Mouse (Mus musculus) neural tube, embryonic 15.5 days (tissue): ENCODE results near the gene Faap100. TPM values are rescaled to one million over a fixed set of nuclear protein-coding genes. Genes with fewer than 3 reads are reported as not detected.
"Not testable (repeated sequence)": the region's sequence is repeated elsewhere in the genome, so short reads cannot be mapped to it uniquely, and the experiment has no call there.

ENCODE experiments used
- ATAC-seq: fragments of 200-750 bp; cut with Nextera tagmentation; 2 replicates; pipeline ENCODE4 v1.8.0; 2017; ENCODE audit warnings: mild to moderate bottlenecking, moderate TSS enrichment, moderate library complexity; ENCODE audit not compliant: low FRiP score
- H3K27ac ChIP-seq: fragments of 300-500 bp; sonication (generic); replicated peaks from 2 replicates; pipeline ENCODE4 v1.5.1; 2015; ENCODE audit warnings: mild to moderate bottlenecking, inconsistent platforms
- H3K27me3 ChIP-seq: fragments of 300-500 bp; sonication (generic); replicated peaks from 2 replicates; pipeline ENCODE4 v1.6.1; 2015; ENCODE audit warnings: inconsistent platforms
- H3K36me3 ChIP-seq: fragments of 300-500 bp; sonication (generic); 2 replicates; pipeline ENCODE4 v1.6.1; 2015; ENCODE audit warnings: inconsistent platforms
- H3K4me1 ChIP-seq: fragments of 300-500 bp; sonication (generic); 2 replicates; pipeline ENCODE4 v1.6.1; 2015; ENCODE audit warnings: inconsistent platforms
- H3K4me2 ChIP-seq: fragments of 300-500 bp; sonication (generic); 2 replicates; pipeline ENCODE4 v1.6.1; 2015; ENCODE audit warnings: inconsistent platforms, mild to moderate bottlenecking, moderate library complexity
- H3K4me3 ChIP-seq: fragments of 300-500 bp; sonication (generic); replicated peaks from 2 replicates; pipeline ENCODE4 v1.5.1; 2015; ENCODE audit warnings: mild to moderate bottlenecking, inconsistent platforms
- H3K9ac ChIP-seq: fragments of 300-500 bp; sonication (generic); replicated peaks from 2 replicates; pipeline ENCODE4 v1.6.1; 2015; ENCODE audit warnings: mild to moderate bottlenecking, inconsistent platforms
- H3K9me3 ChIP-seq: fragments of 300-500 bp; sonication (generic); replicated peaks from 2 replicates; pipeline ENCODE4 v1.6.1; 2016; ENCODE audit warnings: inconsistent platforms
- WGBS: fragments of 180-500 bp; shearing (Covaris S2); methylation state at CpG from one replicate; pipeline ENCODE4 v1.1.7; 2015; ENCODE audit warnings: mixed read lengths; 5-methylcytosine and 5-hydroxymethylcytosine counted together
- polyA plus RNA-seq: library from polyadenylated mRNA; unstranded; fragments of >200 nt; fragmentation: Nextera tagmentation; extraction: Ambion mirVana; gene quantifications from 2 replicates; pipeline ENCODE4 v1.2.1, GENCODE M21; 2015

The Faap100 gene
- polyA plus RNA-seq, 1 experiment from 2014 or later: 81.5 TPM

DNA sequence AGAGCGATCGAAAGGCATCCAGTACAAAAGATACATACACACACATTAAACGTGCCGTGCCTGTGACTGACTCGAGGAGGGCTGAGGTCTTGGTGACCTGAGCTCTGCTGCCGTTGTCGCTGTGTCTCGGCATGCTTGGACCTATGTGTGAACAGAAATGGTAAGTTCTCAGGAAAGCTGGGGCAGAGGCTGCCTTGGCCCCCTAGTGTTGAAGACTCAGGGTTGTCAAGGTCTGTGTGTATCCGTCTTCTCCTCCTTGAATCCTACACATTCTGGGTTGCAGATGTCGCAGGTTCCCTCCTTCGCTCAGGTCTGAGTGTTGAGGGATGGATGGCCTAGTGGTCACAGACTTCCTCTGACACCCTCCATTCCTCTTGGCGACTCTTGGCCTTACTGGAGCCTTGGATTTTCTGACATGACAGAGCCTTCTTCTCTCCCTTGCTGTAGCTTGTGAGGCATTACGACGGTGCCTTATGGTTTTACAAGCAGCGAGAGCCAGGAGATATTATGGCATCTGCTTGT, 22.2 kb downstream of the Faap100 start:
- Histone ChIP-seq H3K4me1 (peaks cover 62% of the 10 kb centered on the region), H3K4me3 (no peak overlapping the region)
- ATAC-seq: no peak

DNA sequence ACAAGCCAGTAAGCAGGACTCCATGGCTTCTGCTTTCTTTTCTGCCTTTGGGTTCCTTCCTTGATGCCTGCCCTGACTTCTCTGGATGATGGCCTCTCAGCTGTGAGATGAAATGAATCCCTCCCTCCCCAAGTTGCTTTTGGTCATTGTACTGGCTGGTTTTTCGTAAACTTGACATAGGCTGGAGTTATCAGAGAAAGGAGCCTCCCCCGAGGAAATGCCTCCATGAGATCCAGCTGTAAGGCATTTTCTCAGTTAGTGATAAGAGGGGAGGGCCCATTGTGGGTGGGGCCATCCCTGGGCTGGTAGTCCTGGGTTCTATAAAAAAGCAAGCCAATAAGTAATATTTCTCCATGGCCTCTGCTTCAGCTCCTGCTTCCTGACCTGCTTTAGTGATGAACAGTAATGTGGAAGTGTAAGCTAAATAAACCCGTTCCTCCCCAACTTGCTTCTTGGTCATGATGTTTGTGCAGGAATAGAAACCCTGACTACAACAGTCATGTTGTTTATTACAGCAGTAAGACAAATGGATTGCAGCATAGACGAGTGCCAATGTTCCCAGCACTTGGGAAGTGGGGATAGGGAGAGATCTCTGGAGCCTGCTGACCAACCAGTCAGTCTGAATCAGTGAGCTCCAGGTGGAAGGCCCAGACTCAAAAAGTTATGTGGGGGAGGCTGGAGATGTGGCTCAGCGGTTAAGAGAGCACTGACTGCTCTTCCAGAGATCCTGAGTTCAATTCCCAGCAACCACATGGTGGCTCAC, 23.1 kb downstream of the Faap100 start:
- H3K4me1 ChIP-seq: peaks cover 70% of the 10 kb centered on the region
- ATAC-seq: no peak
- WGBS: 81% methylated on average over 5 of the region's 5 CpGs

More for the DNA sequence above, 22.2 kb downstream of the Faap100 start:
- WGBS: 87% methylated on average over 15 of the region's 15 CpGs
- H3K36me3 ChIP-seq: no peaks in the 10 kb centered on the region
- H3K4me2 ChIP-seq: no peak overlapping the region
- no peak overlapping the region for H3K27ac ChIP-seq
- no peak overlapping the region for H3K9ac ChIP-seq
- no peaks in the 10 kb centered on the region for H3K9me3 ChIP-seq
- H3K27me3 ChIP-seq: no peaks in the 10 kb centered on the region

DNA sequence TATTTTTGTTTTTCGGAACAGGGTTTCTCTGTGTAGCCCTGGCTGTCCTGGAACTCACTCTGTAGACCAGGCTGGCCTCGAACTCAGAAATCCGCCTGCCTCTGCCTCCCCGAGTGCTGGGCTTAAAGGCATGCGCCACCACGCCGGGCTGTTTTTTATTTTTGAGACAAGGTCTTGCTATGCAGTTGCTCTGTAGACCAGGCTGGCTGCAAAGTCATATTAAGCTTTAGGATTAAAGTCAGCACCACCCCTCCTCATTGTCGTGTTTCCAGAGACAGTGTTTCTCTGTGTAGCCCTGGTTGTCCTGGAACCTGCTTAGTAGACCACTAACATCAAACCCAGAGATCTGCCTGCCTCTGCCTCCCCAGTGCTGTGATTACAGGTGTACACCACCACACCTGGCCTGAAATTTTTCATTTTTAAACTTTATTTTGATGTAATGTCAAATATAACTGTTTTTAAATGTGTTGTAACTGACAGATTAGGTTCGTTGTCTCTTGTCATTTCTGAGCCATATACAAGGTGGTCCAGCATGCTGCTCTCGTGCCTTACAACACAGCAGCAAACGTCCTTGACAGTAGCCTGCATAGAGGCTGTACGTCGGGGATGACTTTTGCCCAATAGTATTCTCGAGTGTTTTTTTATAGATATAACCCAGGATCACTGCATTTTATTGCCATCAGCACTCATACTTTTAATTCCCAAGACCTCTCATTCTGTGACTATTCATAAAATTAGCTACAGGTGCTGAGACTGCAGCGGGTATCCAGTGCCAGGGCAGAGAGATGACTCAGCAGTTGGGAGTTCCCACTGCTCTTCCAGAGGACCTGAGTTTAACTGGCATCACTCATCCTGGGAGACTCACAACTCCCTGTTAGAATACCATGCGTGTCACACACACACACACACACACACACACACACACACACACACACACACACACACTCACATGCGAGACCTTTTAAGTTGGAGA, 24.0 kb downstream of the Faap100 start:
- H3K36me3 ChIP-seq: no peaks in the 10 kb centered on the region
- H3K27ac ChIP-seq: no peak overlapping the region
- 90% methylated on average over 17 of the region's 17 CpGs for WGBS
- H3K4me1 ChIP-seq: peaks cover 67% of the 10 kb centered on the region
- H3K9ac ChIP-seq: no peak overlapping the region
- H3K4me2 ChIP-seq: no peak overlapping the region
- no peak for ATAC-seq
- H3K27me3 ChIP-seq: no peaks in the 10 kb centered on the region
- no peaks in the 10 kb centered on the region for H3K9me3 ChIP-seq
- H3K4me3 ChIP-seq: no peak overlapping the region

More for the DNA sequence above, 23.1 kb downstream of the Faap100 start:
- H3K27ac ChIP-seq: no peak overlapping the region
- no peak overlapping the region for H3K4me2 ChIP-seq
- no peak overlapping the region for H3K4me3 ChIP-seq
- H3K9ac ChIP-seq: no peak overlapping the region
- H3K27me3 ChIP-seq: no peaks in the 10 kb centered on the region
- H3K9me3 ChIP-seq: no peaks in the 10 kb centered on the region
- no peaks in the 10 kb centered on the region for H3K36me3 ChIP-seq

DNA sequence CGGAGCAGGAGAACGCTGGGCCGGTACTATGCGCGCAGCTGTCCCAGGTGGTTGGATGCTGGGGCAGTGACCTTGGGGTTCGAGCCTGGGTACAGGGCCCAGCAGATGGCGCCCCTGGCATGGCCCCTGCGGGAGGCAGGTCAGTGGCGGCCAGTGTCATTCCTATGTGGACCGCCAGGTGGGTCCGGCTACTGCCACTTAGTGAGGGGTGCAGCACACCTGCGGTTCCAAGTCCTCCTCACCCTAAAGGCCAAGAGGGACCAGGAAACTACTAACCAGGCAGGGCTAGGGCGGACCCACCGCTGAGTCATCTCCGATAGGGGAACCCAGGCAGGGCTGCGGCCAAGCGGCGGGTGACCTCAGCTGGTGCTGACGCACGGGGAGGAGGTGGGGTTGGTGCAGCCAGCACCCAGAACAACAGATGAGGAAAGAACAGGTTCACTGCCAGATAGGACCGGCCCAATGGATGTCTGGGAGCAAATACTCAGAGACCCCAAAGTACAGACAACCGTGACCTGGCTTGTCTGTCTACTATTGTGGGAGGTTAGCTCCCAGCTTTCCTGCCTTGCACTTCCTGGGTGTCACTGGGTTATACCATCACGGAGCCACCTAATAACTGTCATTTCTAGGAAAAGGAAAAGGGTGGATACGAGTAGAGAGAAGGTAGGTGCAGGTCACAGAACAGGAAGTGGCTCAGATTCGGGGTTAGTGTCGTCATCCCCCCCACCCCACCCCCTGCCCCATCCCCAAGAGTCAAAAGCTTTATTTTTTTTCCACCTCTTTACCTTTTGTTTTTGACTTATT, 24.9 kb downstream of the Faap100 start:
- Histone ChIP-seq H3K4me1 (peaks cover 65% of the 10 kb centered on the region), H3K27ac (0 out of 2 replicates have a peak overlapping the region, but pooled peaks have one; percentile 100), H3K9me3 (no peaks in the 10 kb centered on the region), H3K4me2 (peak overlapping the region; percentile 1; the same call in 1 of the 2 replicates), H3K4me3 (no peak overlapping the region), H3K27me3 (no peaks in the 10 kb centered on the region), H3K9ac (no peak overlapping the region), H3K36me3 (no peaks in the 10 kb centered on the region)
- 26% methylated on average over 26 of the region's 26 CpGs for WGBS
- no peak for ATAC-seq

DNA sequence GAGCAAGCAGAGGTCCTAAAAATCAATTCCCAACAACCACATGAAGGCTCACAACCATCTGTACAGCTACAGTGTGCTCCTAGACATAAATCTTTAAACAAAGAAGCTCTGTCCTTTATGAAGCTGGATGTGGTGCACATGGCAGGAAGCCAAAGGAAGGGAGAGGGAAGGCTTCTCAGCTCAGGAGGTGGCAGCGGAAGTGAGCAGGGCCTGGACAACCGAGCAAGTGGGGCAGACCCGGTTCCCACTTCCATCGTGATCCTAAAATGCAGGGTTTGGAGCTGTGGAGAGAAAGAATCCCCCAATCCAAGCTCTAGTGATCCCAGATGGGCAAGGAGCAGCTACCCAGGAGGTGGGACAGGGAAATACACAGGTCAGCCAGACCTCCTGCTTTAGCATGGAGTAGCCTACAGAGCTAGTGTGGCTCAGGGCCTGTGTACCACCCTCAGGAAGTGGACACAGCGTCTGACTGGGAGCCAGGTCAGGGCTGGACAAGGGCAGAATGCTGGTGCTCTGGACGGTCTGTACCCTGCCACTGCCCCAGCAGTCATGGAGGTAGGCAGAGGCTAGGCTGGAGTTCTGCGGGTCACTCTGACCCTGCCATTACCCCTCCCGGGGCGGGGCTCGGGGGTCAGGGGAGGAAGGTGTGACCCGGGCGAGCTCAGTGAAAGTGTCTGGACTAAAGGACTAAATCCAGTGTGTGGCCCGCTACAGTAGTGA, 25.8 kb downstream of the Faap100 start:
- 0 out of 2 replicates have a peak overlapping the region, but pooled peaks have one; percentile 26 for H3K9ac ChIP-seq
- WGBS: 52% methylated on average over 13 of the region's 13 CpGs

DNA sequence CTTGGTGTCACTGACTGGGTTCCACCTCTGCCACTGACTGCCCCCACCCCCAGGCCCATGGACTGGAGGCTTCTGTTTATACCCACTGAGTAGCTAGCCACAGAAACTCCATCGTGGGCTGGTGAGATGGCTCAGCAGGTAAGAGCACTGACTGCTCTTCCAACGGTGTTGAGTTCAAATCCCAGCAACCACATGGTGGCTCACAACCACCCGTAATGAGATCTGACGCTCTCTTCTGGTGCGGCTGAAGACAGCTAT, 26.5 kb downstream of the Faap100 start:
- H3K27me3 ChIP-seq, H3K9ac ChIP-seq, H3K9me3 ChIP-seq, H3K4me2 ChIP-seq, H3K4me3 ChIP-seq, ATAC-seq, H3K36me3 ChIP-seq: not testable (repeated sequence)
- 69% methylated on average over 5 of the region's 5 CpGs for WGBS
- Histone ChIP-seq H3K4me1 (peaks cover 48% of the 10 kb centered on the region), H3K27ac (peak overlapping the region; percentile 100; the same call in 1 of the 2 replicates)

More for the DNA sequence above, 25.8 kb downstream of the Faap100 start:
- H3K9me3 ChIP-seq: no peaks in the 10 kb centered on the region
- no peaks in the 10 kb centered on the region for H3K36me3 ChIP-seq
- peaks cover 55% of the 10 kb centered on the region for H3K4me1 ChIP-seq
- H3K27me3 ChIP-seq: no peaks in the 10 kb centered on the region
- no peak overlapping the region for H3K4me2 ChIP-seq
- peak overlapping the region; percentile 100 for H3K27ac ChIP-seq
- H3K4me3 ChIP-seq: no peak overlapping the region
- no peak for ATAC-seq

DNA sequence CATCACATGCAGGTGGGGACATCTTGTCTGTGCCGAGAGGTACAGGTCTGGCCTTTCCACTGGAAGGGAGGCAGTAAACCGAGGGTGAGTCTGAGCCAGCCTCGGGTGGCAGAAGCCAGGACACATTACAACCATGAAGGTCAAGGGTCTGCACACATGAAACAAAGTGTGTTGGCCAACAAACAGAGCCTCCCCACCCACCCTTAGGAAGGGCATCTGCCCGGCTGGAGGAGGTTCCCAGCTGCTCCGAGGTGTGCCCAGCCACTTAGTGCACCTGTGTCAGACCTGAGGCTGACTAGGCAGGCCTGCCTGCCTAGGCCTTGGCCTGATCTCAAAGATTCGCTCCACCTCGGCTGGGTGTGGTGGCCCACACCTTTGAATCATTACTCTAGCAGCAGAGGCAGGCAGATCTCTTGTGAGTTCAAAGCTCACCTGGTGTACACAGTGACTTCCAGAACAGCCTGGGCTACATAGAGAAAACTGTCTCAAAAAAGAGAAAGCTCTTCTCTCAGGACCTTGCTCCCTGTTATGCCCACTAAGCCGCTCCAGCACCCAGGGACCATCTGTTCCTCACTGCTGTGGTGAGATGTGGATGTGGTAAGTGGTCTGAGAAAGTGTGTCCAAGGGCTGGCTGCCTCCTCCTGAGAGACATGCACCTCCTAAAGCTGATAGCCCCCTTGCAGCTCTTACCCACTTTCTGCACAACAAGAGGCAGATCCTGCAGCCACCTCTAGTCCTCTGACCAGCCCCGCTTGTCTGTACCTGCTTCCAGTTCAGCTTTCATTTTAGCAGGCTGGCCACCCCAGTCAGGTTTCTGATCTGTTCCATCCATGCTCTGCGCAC, 27.1 kb downstream of the Faap100 start:
- ATAC-seq: no peak
- Histone ChIP-seq H3K27me3 (no peaks in the 10 kb centered on the region), H3K4me2 (peak overlapping the region; percentile 92), H3K4me3 (no peak overlapping the region), H3K27ac (peak overlapping the region; percentile 100), H3K4me1 (peaks cover 46% of the 10 kb centered on the region), H3K36me3 (no peaks in the 10 kb centered on the region; the same call in 1 of the 2 replicates), H3K9me3 (no peaks in the 10 kb centered on the region), H3K9ac (no peak overlapping the region)
- 87% methylated on average over 10 of the region's 10 CpGs for WGBS

DNA sequence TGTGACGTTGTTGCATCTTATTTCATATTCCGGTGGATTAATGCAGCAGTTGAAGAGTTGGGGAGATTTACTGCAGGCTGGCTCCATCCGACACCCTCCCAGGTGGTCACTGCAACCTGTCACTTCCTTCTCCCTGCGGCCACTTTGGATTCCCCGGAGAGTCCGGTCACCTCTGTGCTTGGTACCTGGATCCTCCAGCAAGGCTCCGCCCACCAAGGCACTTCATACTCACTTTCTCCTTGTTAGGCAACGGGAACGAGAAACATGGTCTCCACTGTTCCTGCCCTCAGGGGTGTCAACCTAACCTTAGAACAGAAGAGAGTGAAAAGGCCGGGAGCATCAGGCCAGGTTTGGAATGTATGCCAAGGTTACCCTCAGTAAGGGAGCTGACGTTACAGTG, 27.9 kb downstream of the Faap100 start:
- 17% methylated on average over 11 of the region's 11 CpGs for WGBS
- Histone ChIP-seq H3K9ac (peak overlapping the region; percentile 92), H3K27ac (peak overlapping the region; percentile 100), H3K27me3 (no peaks in the 10 kb centered on the region), H3K9me3 (no peaks in the 10 kb centered on the region), H3K36me3 (no peaks in the 10 kb centered on the region; the same call in 1 of the 2 replicates), H3K4me2 (peak overlapping the region; percentile 92), H3K4me1 (peaks cover 46% of the 10 kb centered on the region), H3K4me3 (peak overlapping the region; percentile 98)
- no peak for ATAC-seq

DNA sequence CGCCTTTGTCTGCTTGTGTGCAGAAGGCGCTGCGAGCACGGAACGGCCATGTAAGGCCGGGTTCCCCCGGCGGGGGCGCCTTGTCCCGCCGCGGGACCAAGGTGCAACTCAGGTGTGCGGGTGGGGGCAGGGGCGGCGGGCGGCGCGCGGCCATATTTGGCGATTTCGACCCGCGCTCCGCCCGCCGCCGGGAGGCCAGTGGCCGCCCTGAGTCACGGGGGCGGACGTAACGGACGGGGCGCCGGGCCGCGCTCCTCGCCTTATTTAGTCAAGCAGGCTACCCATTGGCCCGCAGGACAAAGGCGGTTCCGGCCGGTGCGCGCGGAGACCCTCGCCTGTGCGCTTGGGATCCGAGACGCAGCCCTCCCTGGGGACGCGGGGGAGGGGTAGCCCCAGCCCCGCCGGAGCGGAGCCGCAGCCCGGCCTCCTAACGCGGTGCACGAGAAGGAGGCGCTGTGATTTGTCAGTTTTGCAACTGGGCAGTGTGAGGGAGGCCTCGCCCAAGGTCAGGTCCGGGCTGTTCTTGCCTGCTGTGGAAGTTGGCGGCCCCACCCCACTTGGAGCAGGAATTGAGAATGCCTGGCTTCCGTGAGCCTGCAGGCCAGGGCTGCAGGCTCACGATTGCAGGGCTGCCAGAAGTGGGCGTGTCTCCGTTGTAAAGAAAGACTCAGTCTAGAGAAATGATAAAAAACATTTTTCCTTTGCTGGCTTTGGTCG, 28.4 kb downstream of the Faap100 start:
- WGBS: 4% methylated on average over 65 of the region's 68 CpGs
- H3K27ac ChIP-seq: peak overlapping the region; percentile 100
- H3K9ac ChIP-seq: peak overlapping the region; percentile 92
- ATAC-seq: peak; percentile 53
- peak overlapping the region; percentile 92 for H3K4me2 ChIP-seq
- peaks cover 4% of the 10 kb centered on the region for H3K36me3 ChIP-seq
- no peaks in the 10 kb centered on the region for H3K9me3 ChIP-seq
- peaks cover 50% of the 10 kb centered on the region for H3K4me1 ChIP-seq
- H3K27me3 ChIP-seq: no peaks in the 10 kb centered on the region
- peak overlapping the region; percentile 98 for H3K4me3 ChIP-seq
